Mouse (Mus musculus) left cerebral cortex, postnatal 10 days (tissue): Measurements from ENCODE around the gene Llph. TPM values are rescaled to one million over a fixed set of nuclear protein-coding genes. Genes with fewer than 3 reads are reported as not detected.
A peak's percentile ranks its signal among the peaks of the same experiment; 100 is the strongest.

Source experiments
- DNase-seq, 2 experiments: peaks; one replicate each; pipeline ENCODE4 v3.0.0; 2021 to 2022; ENCODE audit warnings: low spot score in 2 of 2, mixed read lengths in 1 of 2; ENCODE audit errors: extremely low spot score in 1 of 2
- intact Hi-C: fragments of 180-260 bp; cut with DNase I; formaldehyde crosslinking; loops from one replicate; pipeline ENCODE4 v1.15.1; 2025
- total RNA-seq, 2 experiments: library from RNA; stranded (reverse); gene quantifications; 2 replicates each; pipeline ENCODE4 v1.2.3; 2021

Gene Llph
- 10 to 100 TPM; 12.9 to 15.9 TPM for total RNA-seq

GRCm38 (mm10) chr10:120226871-120227661 lies at the start of gene Llph:
Llph (plus strand) TSS chr10:120227070.
- intact Hi-C loops, result no loop called here
- peak; percentile 74 to 92 for DNase-seq

GRCm38 (mm10) chr10:120182887-120183286 lies 44.0 kb upstream of the Llph start:
- no peak for DNase-seq
- intact Hi-C loops, result no loop called here

- intact Hi-C loops, result no loop called here
- no peak for DNase-seq
Observed at GRCm38 (mm10) chr10:120183342-120183741, 43.5 kb upstream of the Llph start.

GRCm38 (mm10) chr10:120188513-120188912 lies 38.4 kb upstream of the Llph start:
- no peak for DNase-seq
- intact Hi-C loops, result no loop called here

GRCm38 (mm10) chr10:120189276-120189675 lies 37.6 kb upstream of the Llph start:
- intact Hi-C loops, result no loop called here
- no peak for DNase-seq

GRCm38 (mm10) chr10:120189782-120190181 lies 37.1 kb upstream of the Llph start:
- intact Hi-C loops, result no loop called here
- no peak for DNase-seq

- intact Hi-C loops, result no loop called here
- DNase-seq, result no peak
Observed at GRCm38 (mm10) chr10:120191165-120191564, 35.7 kb upstream of the Llph start.

- DNase-seq, result no peak
- intact Hi-C loops, result no loop called here
Observed at GRCm38 (mm10) chr10:120192278-120192677, 34.6 kb upstream of the Llph start.

GRCm38 (mm10) chr10:120193255-120193654 lies 33.6 kb upstream of the Llph start:
- intact Hi-C loops, result no loop called here
- DNase-seq, result no peak

- DNase-seq, result no peak
- intact Hi-C loops, result no loop called here
Observed at GRCm38 (mm10) chr10:120197061-120197835, 29.6 kb upstream of the Llph start.

GRCm38 (mm10) chr10:120201131-120201921 lies 25.5 kb upstream of the Llph start, which contains the start of gene Tmbim4:
Tmbim4 (plus strand) TSS chr10:120201590.
- intact Hi-C loops, result loop anchor here (10.0 kb wide), 1 partner anchor 397 kb away; no protein-coding TSS in a partner anchor
- DNase-seq, result peak in 1 of 2 experiments; percentile 70

GRCm38 (mm10) chr10:120201961-120202402 lies 24.9 kb upstream of the Llph start, which contains the start of gene Irak3:
Irak3 (minus strand) TSS chr10:120202130.
- intact Hi-C loops, result loop anchor here (10.0 kb wide), 1 partner anchor 397 kb away; no protein-coding TSS in a partner anchor
- peak; percentile 43 to 86 for DNase-seq

- DNase-seq, result no peak
- intact Hi-C loops, result loop anchor here (10.0 kb wide), 1 partner anchor 398 kb away; no protein-coding TSS in a partner anchor
Observed at GRCm38 (mm10) chr10:120202467-120203250, 24.2 kb upstream of the Llph start.

- DNase-seq, result no peak
- intact Hi-C loops, result loop anchor here (10.0 kb wide), 1 partner anchor 400 kb away; no protein-coding TSS in a partner anchor
Observed at GRCm38 (mm10) chr10:120204591-120205210, 22.2 kb upstream of the Llph start.

GRCm38 (mm10) chr10:120208015-120208414 lies 18.9 kb upstream of the Llph start:
- DNase-seq, result no peak
- intact Hi-C loops, result loop anchor here (10.0 kb wide), 1 partner anchor 403 kb away; no protein-coding TSS in a partner anchor

- DNase-seq, result peak; percentile 88 to 94
- intact Hi-C loops, result loop anchor here (10.0 kb wide), 1 partner anchor 404 kb away; no protein-coding TSS in a partner anchor
Observed at GRCm38 (mm10) chr10:120208575-120209538, 18.0 kb upstream of the Llph start.
